ENCODE assay signal across 29 mouse cellular contexts in the genomic region with DNA sequence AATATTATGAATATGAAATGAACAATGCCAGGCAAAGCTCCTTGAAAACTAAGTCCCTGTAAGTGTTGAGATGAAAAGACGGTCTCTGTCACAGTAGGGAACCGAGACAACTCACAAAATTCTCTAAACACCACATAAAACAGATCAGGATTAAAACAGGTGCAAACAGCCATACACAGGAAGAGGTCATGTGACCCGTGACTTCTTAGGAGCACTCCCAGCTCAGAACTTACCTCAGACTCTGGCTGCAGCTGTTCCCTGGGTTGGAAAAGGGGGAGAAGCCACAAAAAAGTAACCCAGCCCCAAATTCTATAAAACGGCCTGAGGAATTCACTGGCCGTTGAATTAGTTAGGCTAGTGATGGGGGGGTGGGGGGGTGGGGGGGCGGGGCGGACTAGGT. TPM values are rescaled to one million over a fixed set of nuclear protein-coding genes. Genes with fewer than 3 reads are reported as not detected.
DNase-seq lines count a peak whose midpoint lies in the region; ATAC-seq lines count a peak whose summit lies in the region.
"Had no signal": no experiment of that assay in that cellular context is flagged by ENCODE, and none has a peak within 500 bp of the region (broad histone marks: within the 10 kb centered on the region; RNA-seq: fewer than 3 reads in every experiment).

No protein-coding gene starts in this region.

- peak; percentile 52 for ATAC-seq in limb, embryonic 13.5 days (ENCODE audit: low FRiP score, low read depth)
- ATAC-seq in forebrain, embryonic 13.5 days: no peak
- no peak for ATAC-seq in hindbrain, embryonic 16.5 days
- ATAC-seq: activated CD4-positive, CD25-positive, alpha-beta regulatory T cell, adult 4 months; forebrain, embryonic 14.5 days had no signal

- H3K9me3 ChIP-seq in limb, embryonic 13.5 days: no peaks in the 10 kb centered on the region
- no peaks in the 10 kb centered on the region for H3K9me3 ChIP-seq in limb, embryonic 10.5 days (replicated peaks)
- no peaks in the 10 kb centered on the region for H3K9me3 ChIP-seq in forebrain, embryonic 13.5 days (replicated peaks)
- no peaks in the 10 kb centered on the region for H3K9me3 ChIP-seq in hindbrain, embryonic 16.5 days (ENCODE audit: control insufficient read depth, low read length)
- H3K9me3 ChIP-seq: hindbrain, embryonic 10.5 days; hindbrain, embryonic 15.5 days; intestine, embryonic 15.5 days; liver, embryonic 15.5 days had no signal

- no peaks in the 10 kb centered on the region for H3K36me3 ChIP-seq in limb, embryonic 13.5 days
- no peaks in the 10 kb centered on the region for H3K36me3 ChIP-seq in limb, embryonic 10.5 days
- H3K36me3 ChIP-seq in forebrain, embryonic 13.5 days (ENCODE audit: poor library complexity, severe bottlenecking): no peaks in the 10 kb centered on the region
- no peaks in the 10 kb centered on the region for H3K36me3 ChIP-seq in hindbrain, embryonic 16.5 days (ENCODE audit: control insufficient read depth, insufficient read depth, low read length)
- H3K36me3 ChIP-seq: hindbrain, embryonic 10.5 days; hindbrain, embryonic 15.5 days; intestine, embryonic 15.5 days; liver, embryonic 15.5 days had no signal

- peaks cover 35% of the 10 kb centered on the region for H3K4me1 ChIP-seq in limb, embryonic 13.5 days
- peaks cover 24% of the 10 kb centered on the region for H3K4me1 ChIP-seq in limb, embryonic 10.5 days
- H3K4me1 ChIP-seq in forebrain, embryonic 13.5 days: no peaks in the 10 kb centered on the region; the same call in 1 of the 2 replicates
- H3K4me1 ChIP-seq in hindbrain, embryonic 16.5 days (ENCODE audit: control insufficient read depth, insufficient read depth, low read depth, low read length): no peaks in the 10 kb centered on the region
- H3K4me1 ChIP-seq: hindbrain, embryonic 15.5 days; liver, embryonic 15.5 days had no signal

- DNase-seq in embryo, embryonic 10 days (ENCODE audit: low spot score): peak; percentile 35
- no peak for DNase-seq in embryo, embryonic 9.5 days (ENCODE audit: extremely low spot score)
- no peak for DNase-seq in limb, embryonic 10.5 days (ENCODE audit: low spot score)
- DNase-seq in thymus, postnatal 10 days (ENCODE audit: low spot score in 2 of 2): peak; percentile 45
- no peak for DNase-seq in ovary, postnatal 14 days (ENCODE audit: low spot score)
- DNase-seq: adrenal gland, adult 2 months; adrenal gland, postnatal 36 days; cerebellum, adult 2 months; cerebellum, postnatal 25 days; gastrocnemius, postnatal 25 days; heart, adult 11 months; heart, postnatal 10 days; kidney, adult 2 months; kidney, postnatal 4 days; layer of hippocampus, postnatal 36 days; left cerebral cortex, postnatal 4 days; lung, embryonic 14.5 days; lung, postnatal 14 days; midbrain, embryonic 14.5 days had no signal

- H3K27ac ChIP-seq in limb, embryonic 13.5 days: no peak overlapping the region
- H3K27ac ChIP-seq in limb, embryonic 10.5 days: no peak overlapping the region
- H3K27ac ChIP-seq in forebrain, embryonic 13.5 days: no peak overlapping the region
- H3K27ac ChIP-seq in hindbrain, embryonic 16.5 days (ENCODE audit: low read depth, low read length): no peak overlapping the region
- H3K27ac ChIP-seq: hindbrain, embryonic 10.5 days; hindbrain, embryonic 15.5 days; liver, embryonic 15.5 days had no signal

- WGBS in limb, embryonic 13.5 days: 30% methylated on average over 7 of the region's 7 CpGs
- 73% methylated on average over 7 of the region's 7 CpGs for WGBS in limb, embryonic 10.5 days
- 80% methylated on average over 7 of the region's 7 CpGs for WGBS in forebrain, embryonic 13.5 days
- 76% methylated on average over 7 of the region's 7 CpGs for WGBS in hindbrain, embryonic 16.5 days

- H3K9ac ChIP-seq in limb, embryonic 13.5 days: no peak overlapping the region
- H3K9ac ChIP-seq in forebrain, embryonic 13.5 days: no peak overlapping the region
- H3K9ac ChIP-seq in hindbrain, embryonic 16.5 days (ENCODE audit: low read depth, low read length): no peak overlapping the region
- H3K9ac ChIP-seq: hindbrain, embryonic 15.5 days; intestine, embryonic 15.5 days; liver, embryonic 15.5 days; lung, embryonic 14.5 days had no signal

- H3K4me3 ChIP-seq in limb, embryonic 13.5 days: no peak overlapping the region
- H3K4me3 ChIP-seq in limb, embryonic 10.5 days: no peak overlapping the region
- no peak overlapping the region for H3K4me3 ChIP-seq in forebrain, embryonic 13.5 days
- H3K4me3 ChIP-seq in hindbrain, embryonic 16.5 days (ENCODE audit: low read length): no peak overlapping the region
- H3K4me3 ChIP-seq: hindbrain, embryonic 10.5 days; hindbrain, embryonic 15.5 days; intestine, embryonic 15.5 days; liver, embryonic 15.5 days had no signal

- H3K4me2 ChIP-seq in limb, embryonic 13.5 days (replicated peaks): no peak overlapping the region
- no peak overlapping the region for H3K4me2 ChIP-seq in forebrain, embryonic 13.5 days
- no peak overlapping the region for H3K4me2 ChIP-seq in hindbrain, embryonic 16.5 days (ENCODE audit: low read length)
- H3K4me2 ChIP-seq: heart, embryonic 11.5 days; hindbrain, embryonic 15.5 days; intestine, embryonic 15.5 days; liver, embryonic 15.5 days; lung, embryonic 14.5 days had no signal

- peaks cover 6% of the 10 kb centered on the region; the same call in 1 of the 2 replicates for H3K27me3 ChIP-seq in limb, embryonic 13.5 days
- H3K27me3 ChIP-seq in limb, embryonic 10.5 days (ENCODE audit: low read depth, poor library complexity, severe bottlenecking): no peaks in the 10 kb centered on the region
- H3K27me3 ChIP-seq in forebrain, embryonic 13.5 days: no peaks in the 10 kb centered on the region
- H3K27me3 ChIP-seq in hindbrain, embryonic 16.5 days (replicated peaks; ENCODE audit: control insufficient read depth, insufficient read depth, low read length): no peaks in the 10 kb centered on the region
- H3K27me3 ChIP-seq: hindbrain, embryonic 15.5 days; intestine, embryonic 15.5 days; liver, embryonic 15.5 days had no signal

RNA-seq across cellular contexts. Expression of gene Myzap, which starts 22.0 kb away (rescaled TPM):
- 14.1 and 14.8 TPM in 2 replicates for polyA plus RNA-seq in limb, embryonic 13.5 days (2015; fragmentation: Nextera tagmentation; extraction: Ambion mirVana)
- 4.7 and 5.8 TPM in 2 replicates for polyA plus RNA-seq in limb, embryonic 10.5 days (2016; fragmentation: Nextera tagmentation; extraction: Ambion mirVana)
- 2.4 and 2.5 TPM in 2 replicates for polyA plus RNA-seq in forebrain, embryonic 13.5 days (2015; fragmentation: Nextera tagmentation; extraction: Ambion mirVana)
- polyA plus RNA-seq in hindbrain, embryonic 16.5 days (2015; fragmentation: Nextera tagmentation; extraction: Ambion mirVana): 1.9 and 2.3 TPM in 2 replicates

Comparison
In these comparisons a context has a peak if more than half of its experiments do, and no peak if none do; other contexts are left out.
1. DNase-seq: peak in embryo, embryonic 10 days (single experiment) and thymus, postnatal 10 days (2 of 2); none in embryo, embryonic 9.5 days (single experiment), limb, embryonic 10.5 days (single experiment) and ovary, postnatal 14 days (single experiment).